Mouse (Mus musculus): Measurements from ENCODE around the gene Ninj2.

The Ninj2 gene

GRCm38 (mm10) chr6:120094091-120094776 lies 1.1 kb downstream of the Ninj2 start:
- DNase-seq (ENCODE audit: low read depth, low spot score): no peak

DNA sequence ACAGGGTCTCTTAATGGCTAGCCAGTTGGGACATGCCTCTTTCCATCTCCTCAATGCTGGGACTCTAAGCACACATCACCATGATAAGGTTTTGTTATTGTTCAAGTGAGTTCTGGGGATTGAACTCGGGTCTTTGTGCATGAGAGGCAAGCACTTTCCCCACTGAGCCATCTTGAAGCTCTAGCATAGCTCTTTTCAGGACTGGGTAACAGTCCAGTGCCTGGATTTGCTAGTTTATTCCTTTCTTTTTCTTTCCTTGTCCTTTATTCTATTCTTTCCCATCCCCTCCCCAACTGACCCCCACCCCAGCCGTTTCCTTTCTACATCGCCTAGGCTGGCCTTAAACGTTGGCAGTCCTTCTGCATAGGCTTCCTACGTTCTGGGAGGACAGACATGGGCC lies 1.9 kb downstream of the Ninj2 start:
- DNase-seq (ENCODE audit: low read depth, low spot score): no peak

DNA sequence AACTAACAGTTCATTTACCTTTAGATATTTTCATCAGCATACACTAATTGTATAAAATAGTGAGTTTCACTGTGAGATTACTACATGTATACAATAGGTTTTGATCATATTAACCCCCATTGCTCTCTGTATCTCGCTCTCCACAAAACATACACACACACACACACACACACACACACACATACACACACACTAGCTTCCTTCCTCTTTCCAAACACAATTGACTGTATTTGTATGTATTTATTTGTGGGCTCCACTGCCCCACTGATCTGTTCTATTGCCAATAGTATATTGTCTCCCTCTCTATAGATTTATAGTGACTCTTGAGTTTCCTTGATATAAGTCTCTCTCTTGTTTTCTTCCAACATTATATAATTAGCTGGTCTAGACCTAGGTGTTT lies 2.4 kb downstream of the Ninj2 start:
- no peak for DNase-seq (ENCODE audit: low read depth, low spot score)

DNA sequence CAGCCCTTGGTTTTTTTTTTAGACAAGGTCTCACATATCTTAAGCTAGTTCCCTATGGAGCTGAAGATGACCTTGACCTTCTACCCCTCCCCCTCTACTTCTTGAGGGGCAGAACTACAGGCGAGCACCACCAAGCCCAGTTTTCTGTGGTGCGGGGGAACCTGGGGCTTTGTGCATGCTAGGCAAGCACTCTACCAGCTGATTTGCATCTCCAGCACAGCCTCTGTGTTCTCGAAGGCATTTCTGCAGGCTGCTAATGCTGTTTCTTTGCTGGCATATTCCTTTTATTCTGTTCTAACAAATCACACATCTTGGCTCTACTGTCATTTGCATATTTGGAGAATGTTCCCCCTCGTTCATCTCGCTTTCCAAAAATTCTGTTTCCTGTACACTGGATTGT lies 6.2 kb downstream of the Ninj2 start:
- peak; percentile 78 for DNase-seq (ENCODE audit: low read depth, low spot score)

GRCm38 (mm10) chr6:120101221-120101620 lies 8.1 kb downstream of the Ninj2 start:
- peak; percentile 43 for DNase-seq (ENCODE audit: low read depth, low spot score)

GRCm38 (mm10) chr6:120101996-120102395 lies 8.8 kb downstream of the Ninj2 start:
- DNase-seq (ENCODE audit: low read depth, low spot score): no peak

DNA sequence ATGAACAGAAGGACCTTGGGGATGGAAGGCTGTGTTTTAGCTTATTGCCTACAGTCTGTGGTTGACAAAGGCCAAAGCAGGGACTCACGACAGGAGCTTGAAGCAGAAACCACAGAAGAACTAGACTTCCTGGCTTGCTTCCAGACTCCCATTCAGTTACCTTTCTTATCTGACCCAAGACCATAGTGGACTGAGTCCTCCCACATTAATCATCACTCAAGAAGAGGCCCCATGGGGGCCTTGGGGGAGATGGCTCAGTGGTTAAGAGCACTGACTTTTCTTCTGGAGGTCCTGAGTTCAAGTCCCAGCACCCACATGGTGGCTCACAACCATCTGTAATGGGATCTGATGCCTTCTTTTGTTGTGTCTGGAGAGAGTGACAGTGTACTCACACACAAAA lies 10.0 kb downstream of the Ninj2 start:
- no peak for DNase-seq (ENCODE audit: low read depth, low spot score)

DNA sequence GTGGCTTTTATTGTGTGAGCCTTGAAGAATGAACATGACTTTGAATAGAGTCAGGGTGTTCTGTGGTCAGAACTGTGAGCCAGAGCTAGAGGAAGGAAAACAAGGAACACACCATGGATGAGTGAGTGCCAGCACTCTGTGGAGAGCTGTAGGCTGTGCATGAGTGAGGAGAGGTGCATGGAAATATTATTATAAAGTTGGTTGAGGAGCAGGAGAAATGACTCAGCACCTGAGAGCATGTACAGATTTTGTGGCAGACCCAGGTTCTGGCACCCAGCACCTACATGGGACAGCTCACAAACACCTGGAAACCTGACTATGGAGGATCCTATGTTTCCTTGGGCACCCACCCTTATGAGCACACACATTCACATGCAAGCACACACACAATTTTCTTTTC lies 11.9 kb downstream of the Ninj2 start:
- DNase-seq (ENCODE audit: low read depth, low spot score): no peak

DNA sequence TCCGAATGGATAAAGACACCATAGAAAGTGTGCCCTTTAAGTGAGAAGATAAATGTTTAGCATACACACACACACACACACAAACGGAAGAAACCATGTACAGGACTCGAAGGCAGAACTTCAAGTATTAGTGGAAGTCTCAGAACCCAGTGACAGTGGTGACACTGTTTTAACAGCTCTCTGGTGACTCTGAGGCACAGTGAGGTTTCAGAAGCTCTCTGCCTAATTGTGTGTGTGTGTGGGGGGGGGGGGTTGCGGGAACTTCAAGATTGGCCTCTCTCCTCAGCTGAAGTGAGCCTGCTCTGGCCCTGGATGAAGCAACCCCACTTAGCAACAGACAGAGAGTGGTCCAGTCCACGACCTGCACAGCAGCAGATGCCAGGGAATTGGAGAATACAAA lies 14.4 kb downstream of the Ninj2 start:
- DNase-seq (ENCODE audit: low read depth, low spot score): no peak

DNA sequence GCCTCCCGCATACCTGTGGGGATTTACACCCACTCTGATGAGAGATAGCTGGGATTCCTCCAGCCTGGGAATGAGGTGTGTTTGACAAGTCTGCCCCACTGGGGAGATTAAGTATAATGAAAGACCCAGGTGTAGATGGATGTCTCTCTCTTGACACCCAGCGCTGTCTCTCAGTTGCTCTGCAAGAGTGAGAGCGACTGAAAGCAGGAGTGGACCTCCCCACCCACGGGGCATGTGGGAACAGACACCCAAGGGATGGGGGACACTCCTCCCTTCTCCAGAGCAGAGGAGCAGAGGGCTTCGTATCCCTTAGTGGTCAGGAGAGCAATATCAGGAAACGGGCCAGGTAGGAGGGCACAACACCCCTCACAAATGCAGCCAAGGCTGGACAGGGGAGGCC lies 14.9 kb downstream of the Ninj2 start:
- DNase-seq (ENCODE audit: low read depth, low spot score): no peak

DNA sequence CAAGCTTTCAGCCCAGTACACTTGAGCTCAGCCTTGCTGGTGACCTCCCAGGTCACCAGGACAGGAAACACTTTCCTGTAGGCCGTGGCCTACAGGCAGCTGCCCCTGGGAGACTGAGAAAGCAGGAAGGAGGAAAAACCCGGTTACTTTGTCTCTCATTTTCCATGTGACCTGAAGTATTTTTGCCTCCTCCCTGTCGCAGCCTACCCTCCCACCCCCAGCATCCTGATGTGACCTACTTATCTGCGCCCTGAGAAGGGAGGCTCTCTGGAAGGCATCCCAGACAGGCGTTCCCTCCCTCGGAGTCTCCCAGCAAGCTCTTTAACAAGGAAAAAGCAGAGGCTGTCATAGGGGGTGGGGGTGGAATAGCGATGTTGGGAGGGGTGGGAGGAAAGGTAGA lies 16.0 kb downstream of the Ninj2 start:
- peak; percentile 96 for DNase-seq (ENCODE audit: low read depth, low spot score)

GRCm38 (mm10) chr6:120109932-120110331 lies 16.8 kb downstream of the Ninj2 start:
- DNase-seq (ENCODE audit: low read depth, low spot score): peak; percentile 42

DNA sequence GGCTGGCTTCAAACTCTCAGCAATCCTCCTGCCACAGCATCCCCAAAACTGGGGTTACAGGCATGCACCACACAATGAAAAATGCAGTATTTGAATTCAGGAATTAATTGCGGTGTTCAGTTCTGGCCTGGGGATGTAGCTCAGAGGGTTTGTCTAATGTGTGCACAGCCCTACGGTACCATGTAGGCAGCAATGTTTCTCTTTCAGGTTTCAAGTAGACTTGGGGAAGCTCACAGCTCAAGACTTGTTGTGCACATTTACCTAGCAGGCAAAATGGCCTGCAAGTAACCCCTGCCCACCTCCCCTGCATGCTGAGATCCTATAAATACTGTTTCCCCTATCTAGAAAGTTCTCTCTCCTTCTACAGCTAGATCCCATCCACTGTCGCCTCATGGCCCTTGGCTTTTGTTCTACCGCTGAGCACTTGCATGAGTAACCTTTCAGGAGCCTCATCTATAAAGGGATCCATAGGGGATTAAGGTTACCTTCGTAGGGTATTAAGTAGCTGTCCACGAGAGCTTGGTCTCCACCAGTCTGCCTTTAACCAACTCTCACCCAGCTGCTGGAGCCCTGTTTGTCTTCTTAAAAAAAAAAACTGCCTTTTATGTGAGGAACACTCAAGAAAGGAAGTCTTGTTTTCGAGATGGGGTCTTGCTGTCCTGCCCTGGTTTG lies 17.7 kb downstream of the Ninj2 start:
- no peak for DNase-seq (ENCODE audit: low read depth, low spot score)

- no peak for DNase-seq (ENCODE audit: low read depth, low spot score)
Measured at GRCm38 (mm10) chr6:120111410-120111783, 18.2 kb downstream of the Ninj2 start.

DNA sequence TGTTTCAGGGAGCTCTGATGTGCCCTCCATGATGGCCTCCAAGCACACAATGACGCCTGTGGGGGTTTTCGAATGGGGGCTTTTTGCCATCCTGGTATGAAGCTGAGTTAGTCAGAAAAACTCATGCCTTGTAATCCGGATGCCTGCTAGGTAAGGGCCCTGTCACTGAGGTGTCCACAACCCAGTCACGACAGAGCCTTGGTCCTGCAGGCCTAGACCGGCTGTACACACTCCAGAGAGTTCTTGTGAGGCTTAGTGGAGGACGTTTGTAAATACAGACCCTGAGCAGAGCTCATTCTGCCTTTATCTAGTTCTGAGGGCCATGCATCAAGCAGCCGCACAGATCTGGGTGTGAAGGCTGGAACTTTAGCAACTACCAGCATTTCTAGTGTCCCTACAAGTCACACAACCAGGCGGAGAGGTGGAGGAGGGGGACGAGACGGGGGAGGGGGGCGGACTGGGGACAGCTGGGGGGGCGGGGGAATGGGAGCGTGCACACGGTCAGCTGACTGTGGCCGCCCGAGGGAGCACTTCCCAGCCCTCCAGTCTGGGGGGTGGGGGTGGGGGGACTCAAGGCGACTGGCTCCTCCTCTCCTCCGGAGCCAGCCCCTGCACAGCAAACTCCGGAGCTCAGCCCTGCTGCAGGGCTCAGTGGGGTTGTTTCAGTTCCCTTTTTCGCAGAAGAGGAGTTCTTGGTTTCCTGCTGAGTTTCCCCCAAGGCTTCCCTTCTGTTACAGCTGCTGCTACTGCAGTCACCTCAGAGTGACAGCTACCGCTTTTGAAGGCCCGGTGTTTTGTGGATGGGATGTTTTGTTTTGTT lies 19.0 kb downstream of the Ninj2 start:
- peak; percentile 85 for DNase-seq (ENCODE audit: low read depth, low spot score)

GRCm38 (mm10) chr6:120113856-120114255 lies 20.7 kb downstream of the Ninj2 start:
- DNase-seq (ENCODE audit: low read depth, low spot score): no peak

- no peak for DNase-seq (ENCODE audit: low read depth, low spot score)
Measured at GRCm38 (mm10) chr6:120114271-120114670, 21.1 kb downstream of the Ninj2 start.

GRCm38 (mm10) chr6:120114698-120115097 lies 21.5 kb downstream of the Ninj2 start:
- peak; percentile 76 for DNase-seq (ENCODE audit: low read depth, low spot score)

- no peak for DNase-seq (ENCODE audit: low read depth, low spot score)
Measured at GRCm38 (mm10) chr6:120115443-120115842, 22.3 kb downstream of the Ninj2 start.

- DNase-seq (ENCODE audit: low read depth, low spot score): no peak
Measured at GRCm38 (mm10) chr6:120119824-120120223, 26.7 kb downstream of the Ninj2 start.

DNA sequence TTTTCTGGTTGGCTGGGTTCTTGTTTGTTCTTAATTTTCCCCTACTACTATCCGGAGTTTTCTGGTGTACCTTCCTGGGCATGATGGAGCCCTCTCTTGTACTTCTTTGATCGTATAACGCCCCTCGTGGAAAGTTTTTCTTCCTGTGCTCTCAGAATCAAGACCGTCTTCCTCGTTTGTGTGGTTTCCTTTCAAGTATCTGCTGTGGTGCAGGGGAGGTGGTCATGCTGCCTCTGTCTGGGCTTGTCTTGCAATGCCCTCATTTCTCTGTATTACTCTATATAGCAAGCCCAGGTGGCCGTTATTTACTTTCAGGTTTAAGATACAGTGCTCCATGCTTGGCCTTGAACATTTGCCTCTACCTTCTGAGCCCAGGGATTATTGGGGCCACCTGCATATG lies 31.5 kb downstream of the Ninj2 start:
- no peak for DNase-seq (ENCODE audit: low read depth, low spot score)

GRCm38 (mm10) chr6:120126456-120126855 lies 33.3 kb downstream of the Ninj2 start:
- no peak for DNase-seq (ENCODE audit: low read depth, low spot score)

DNA sequence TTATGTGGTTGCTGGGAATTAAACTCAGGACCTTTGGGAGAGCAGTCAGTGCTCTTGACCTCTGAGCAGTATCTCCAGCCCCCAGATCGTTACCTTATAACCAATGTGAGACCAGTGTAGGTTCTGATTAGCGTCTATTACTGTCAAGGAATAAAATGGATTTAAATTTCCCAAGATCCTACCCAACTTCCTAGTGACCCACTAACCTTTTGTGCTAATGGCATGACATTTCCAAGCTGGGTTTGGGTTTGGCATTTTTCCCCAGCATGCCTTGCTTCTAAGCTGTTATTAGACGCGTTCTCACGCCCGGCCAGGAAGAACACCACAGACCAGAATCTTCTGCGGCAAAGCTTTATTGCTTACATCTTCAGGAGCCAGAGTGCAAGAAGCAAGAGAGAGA lies 34.2 kb downstream of the Ninj2 start:
- no peak for DNase-seq (ENCODE audit: low read depth, low spot score)
